Mouse (Mus musculus): ENCODE results near the gene 1110025L11Rik. TPM values are rescaled to one million over a fixed set of nuclear protein-coding genes. Genes with fewer than 3 reads are reported as not detected.
"Not testable (repeated sequence)": the region's sequence is repeated elsewhere in the genome, so short reads cannot be mapped to it uniquely, and the experiment has no call there.

1110025L11Rik gene
- polyA plus RNA-seq (2015; fragmentation: Nextera tagmentation; extraction: Ambion mirVana): not detected in 2 replicates

DNA sequence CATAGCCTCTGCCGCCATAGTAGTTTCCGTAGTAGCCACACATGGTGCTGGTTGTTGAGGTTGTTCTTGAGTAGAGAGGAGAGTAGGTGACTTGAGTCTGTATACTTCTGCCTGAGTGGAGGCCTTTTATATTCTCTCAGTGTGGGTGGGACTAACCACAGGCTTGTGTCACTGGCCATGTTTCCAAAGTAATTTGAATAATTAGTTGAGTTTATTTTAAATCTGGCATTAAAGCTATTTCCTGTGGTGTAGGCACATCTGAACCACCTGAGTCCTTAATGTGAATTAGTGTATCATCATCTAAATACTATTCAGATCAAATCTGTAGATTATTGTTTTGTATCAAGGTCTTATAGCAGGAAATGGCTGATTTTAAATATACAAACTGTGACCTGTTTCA is at the start of gene 1110025L11Rik:
Gene 1110025L11Rik, minus strand, starts transcription at position 101 of the 400 bp plus-strand sequence.
- not testable (repeated sequence) for H3K4me1 ChIP-seq (replicated peaks; ENCODE audit: insufficient read depth, low read length); DNase-seq (ENCODE audit: low spot score); H3K36me3 ChIP-seq (ENCODE audit: insufficient read depth, low read length); H3K9me3 ChIP-seq (replicated peaks; ENCODE audit: low read length); H3K27ac ChIP-seq; H3K4me2 ChIP-seq (ENCODE audit: low read length); ATAC-seq (replicated peaks; ENCODE audit: low FRiP score, low read depth); H3K9ac ChIP-seq (ENCODE audit: low read depth, low read length); H3K4me3 ChIP-seq (replicated peaks; ENCODE audit: low read depth, low read length); H3K27me3 ChIP-seq (ENCODE audit: insufficient read depth, low read length)
- no CpG with 5 or more reads among the region's 2 CpGs for WGBS

DNA sequence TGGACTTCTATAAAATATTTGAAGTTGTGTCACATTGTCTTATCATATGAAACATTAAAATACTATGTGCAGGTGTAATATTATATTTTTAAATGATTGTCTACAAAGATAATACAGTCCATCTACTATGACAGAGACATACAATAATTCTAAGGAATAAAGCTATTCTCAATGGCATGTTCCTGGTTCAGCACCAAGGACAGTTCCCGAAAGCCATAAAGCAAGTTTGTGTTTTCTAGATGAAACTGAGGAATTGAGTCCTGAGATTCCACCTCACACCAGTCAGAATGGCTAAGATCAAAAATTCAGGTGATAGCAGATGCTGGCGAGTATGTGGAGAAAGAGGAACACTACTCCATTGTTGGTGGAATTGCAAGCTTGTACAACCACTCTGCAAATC is 7.2 kb upstream of the 1110025L11Rik start:
- H3K27ac ChIP-seq; H3K9me3 ChIP-seq (replicated peaks; ENCODE audit: low read length); H3K9ac ChIP-seq (ENCODE audit: low read depth, low read length); H3K4me2 ChIP-seq (ENCODE audit: low read length); ATAC-seq (replicated peaks; ENCODE audit: low FRiP score, low read depth); H3K4me1 ChIP-seq (replicated peaks; ENCODE audit: insufficient read depth, low read length); H3K4me3 ChIP-seq (replicated peaks; ENCODE audit: low read depth, low read length); H3K27me3 ChIP-seq (ENCODE audit: insufficient read depth, low read length); H3K36me3 ChIP-seq (ENCODE audit: insufficient read depth, low read length): not testable (repeated sequence)
- peak; percentile 54 for DNase-seq (ENCODE audit: low spot score)
- 76% methylated on average over 2 of the region's 2 CpGs for WGBS

DNA sequence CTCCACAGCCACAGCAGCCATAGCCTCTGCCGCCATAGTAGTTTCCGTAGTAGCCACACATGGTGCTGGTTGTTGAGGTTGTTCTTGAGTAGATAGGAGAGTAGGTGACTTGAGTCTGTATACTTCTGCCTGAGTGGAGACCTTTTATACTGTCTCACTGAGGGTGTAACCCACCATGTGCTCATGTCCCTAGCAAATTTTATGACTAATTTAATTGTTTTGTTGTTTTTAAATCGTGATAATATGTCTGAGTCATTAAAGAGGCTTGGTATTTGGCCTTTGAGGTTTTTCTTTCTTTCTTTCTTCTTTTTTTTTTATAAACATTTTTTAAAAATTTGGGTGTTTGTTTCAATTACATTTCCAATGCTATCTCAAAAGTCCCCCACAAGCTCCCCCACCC is 16.0 kb downstream of the 1110025L11Rik start, which contains the start of gene Krtap6-5:
Gene Krtap6-5, minus strand, starts transcription at position 101 of the 400 bp plus-strand sequence.
- ATAC-seq (replicated peaks; ENCODE audit: low FRiP score, low read depth) (no peak), DNase-seq (ENCODE audit: low spot score) (no peak)
- Histone ChIP-seq H3K27ac (no peak within 1 kb of the TSS), H3K4me1 (replicated peaks; ENCODE audit: insufficient read depth, low read length) (no peaks in the 10 kb centered on the region), H3K36me3 (ENCODE audit: insufficient read depth, low read length) (no peaks in the 10 kb centered on the region), H3K9me3 (replicated peaks; ENCODE audit: low read length) (no peaks in the 10 kb centered on the region), H3K9ac (ENCODE audit: low read depth, low read length) (no peak within 1 kb of the TSS), H3K4me3 (replicated peaks; ENCODE audit: low read depth, low read length) (no peak within 1 kb of the TSS), H3K27me3 (ENCODE audit: insufficient read depth, low read length) (no peaks in the 10 kb centered on the region), H3K4me2 (ENCODE audit: low read length) (no peak within 1 kb of the TSS)
- 72% methylated on average over 3 of the region's 3 CpGs for WGBS
- TF ChIP-seq CTCF (IDR thresholded peaks at IDR 0.05; ENCODE audit: low read depth): no peak

- H3K27ac ChIP-seq; H3K36me3 ChIP-seq (ENCODE audit: insufficient read depth, low read length); H3K27me3 ChIP-seq (ENCODE audit: insufficient read depth, low read length); H3K4me2 ChIP-seq (ENCODE audit: low read length); H3K4me3 ChIP-seq (replicated peaks; ENCODE audit: low read depth, low read length); H3K9me3 ChIP-seq (replicated peaks; ENCODE audit: low read length); H3K4me1 ChIP-seq (replicated peaks; ENCODE audit: insufficient read depth, low read length); ATAC-seq (replicated peaks; ENCODE audit: low FRiP score, low read depth); H3K9ac ChIP-seq (ENCODE audit: low read depth, low read length); DNase-seq (ENCODE audit: low spot score): not testable (repeated sequence)
- 90% methylated on average over 2 of the region's 4 CpGs for WGBS
Observed at GRCm38 (mm10) chr16:89041372-89041771, 22.4 kb downstream of the 1110025L11Rik start, which contains the start of gene Gm10228. Gene Gm10228 (minus strand): TSS chr16:89041472.

GRCm38 (mm10) chr16:89031399-89031798 is 32.4 kb downstream of the 1110025L11Rik start, which contains the start of gene Krtap6-1:
Gene Krtap6-1 (plus strand): TSS chr16:89031699.
- H3K36me3 ChIP-seq (ENCODE audit: insufficient read depth, low read length); H3K4me2 ChIP-seq (ENCODE audit: low read length); H3K9me3 ChIP-seq (replicated peaks; ENCODE audit: low read length); H3K27me3 ChIP-seq (ENCODE audit: insufficient read depth, low read length); H3K4me3 ChIP-seq (replicated peaks; ENCODE audit: low read depth, low read length); ATAC-seq (replicated peaks; ENCODE audit: low FRiP score, low read depth); H3K27ac ChIP-seq; DNase-seq (ENCODE audit: low spot score); H3K4me1 ChIP-seq (replicated peaks; ENCODE audit: insufficient read depth, low read length); H3K9ac ChIP-seq (ENCODE audit: low read depth, low read length): not testable (repeated sequence)
- 91% methylated on average over 3 of the region's 3 CpGs for WGBS

GRCm38 (mm10) chr16:89014984-89015383 is 48.8 kb downstream of the 1110025L11Rik start, which contains the start of gene Gm10229:
Gene Gm10229 (plus strand): TSS chr16:89015284.
- 90% methylated on average over 1 of the region's 3 CpGs for WGBS
- not testable (repeated sequence) for H3K4me2 ChIP-seq (ENCODE audit: low read length); H3K27ac ChIP-seq; DNase-seq (ENCODE audit: low spot score); H3K9ac ChIP-seq (ENCODE audit: low read depth, low read length); ATAC-seq (replicated peaks; ENCODE audit: low FRiP score, low read depth); H3K9me3 ChIP-seq (replicated peaks; ENCODE audit: low read length); H3K27me3 ChIP-seq (ENCODE audit: insufficient read depth, low read length); H3K4me1 ChIP-seq (replicated peaks; ENCODE audit: insufficient read depth, low read length); H3K4me3 ChIP-seq (replicated peaks; ENCODE audit: low read depth, low read length); H3K36me3 ChIP-seq (ENCODE audit: insufficient read depth, low read length)

GRCm38 (mm10) chr16:89013973-89014372 is 49.8 kb downstream of the 1110025L11Rik start:
- DNase-seq (ENCODE audit: low spot score): no peak
- Histone ChIP-seq H3K4me2 (ENCODE audit: low read length) (no peak overlapping the region), H3K9ac (ENCODE audit: low read depth, low read length) (no peak overlapping the region), H3K9me3 (replicated peaks; ENCODE audit: low read length) (no peaks in the 10 kb centered on the region), H3K4me3 (replicated peaks; ENCODE audit: low read depth, low read length) (no peak overlapping the region), H3K27ac (no peak overlapping the region), H3K36me3 (ENCODE audit: insufficient read depth, low read length) (no peaks in the 10 kb centered on the region), H3K4me1 (replicated peaks; ENCODE audit: insufficient read depth, low read length) (no peaks in the 10 kb centered on the region), H3K27me3 (ENCODE audit: insufficient read depth, low read length) (no peaks in the 10 kb centered on the region)
- 95% methylated on average over 3 of the region's 3 CpGs for WGBS
- ATAC-seq (replicated peaks; ENCODE audit: low FRiP score, low read depth): no peak
- TF ChIP-seq CTCF (IDR thresholded peaks at IDR 0.05; ENCODE audit: low read depth): no peak

Other genes starting within 250 kb of the 1110025L11Rik start
- not detected in 2 replicates for gene Krtap15, start 243.8 kb downstream of the 1110025L11Rik start, polyA plus RNA-seq (2015; fragmentation: Nextera tagmentation; extraction: Ambion mirVana)
- gene Krtap14, start 237.9 kb downstream of the 1110025L11Rik start, polyA plus RNA-seq (2015; fragmentation: Nextera tagmentation; extraction: Ambion mirVana): not detected in 2 replicates
- not detected in 2 replicates for gene Krtap19-1, start 194.6 kb downstream of the 1110025L11Rik start, polyA plus RNA-seq (2015; fragmentation: Nextera tagmentation; extraction: Ambion mirVana)
- gene Krtap19-2, start 189.7 kb downstream of the 1110025L11Rik start, polyA plus RNA-seq (2015; fragmentation: Nextera tagmentation; extraction: Ambion mirVana): not detected in 2 replicates
- gene Krtap19-3, start 186.0 kb downstream of the 1110025L11Rik start, polyA plus RNA-seq (2015; fragmentation: Nextera tagmentation; extraction: Ambion mirVana): not detected in 2 replicates
- not detected in 2 replicates for gene Krtap19-4, start 178.9 kb downstream of the 1110025L11Rik start, polyA plus RNA-seq (2015; fragmentation: Nextera tagmentation; extraction: Ambion mirVana)
- gene Krtap19-5, start 167.5 kb downstream of the 1110025L11Rik start, polyA plus RNA-seq (2015; fragmentation: Nextera tagmentation; extraction: Ambion mirVana): not detected in 2 replicates
- gene Krtap19-9b, start 131.7 kb downstream of the 1110025L11Rik start, polyA plus RNA-seq (2015; fragmentation: Nextera tagmentation; extraction: Ambion mirVana): not detected in 2 replicates
- gene Krtap16-3, start 101.1 kb downstream of the 1110025L11Rik start, polyA plus RNA-seq (2015; fragmentation: Nextera tagmentation; extraction: Ambion mirVana): not detected in 2 replicates
- gene Krtap22-2, start 53.2 kb downstream of the 1110025L11Rik start, polyA plus RNA-seq (2015; fragmentation: Nextera tagmentation; extraction: Ambion mirVana): not detected in 2 replicates
- gene Gm10229, start 48.7 kb downstream of the 1110025L11Rik start, polyA plus RNA-seq (2015; fragmentation: Nextera tagmentation; extraction: Ambion mirVana): not detected in 2 replicates
- not detected in 2 replicates for gene Krtap6-1, start 32.3 kb downstream of the 1110025L11Rik start, polyA plus RNA-seq (2015; fragmentation: Nextera tagmentation; extraction: Ambion mirVana)
- gene Gm10228, start 22.5 kb downstream of the 1110025L11Rik start, polyA plus RNA-seq (2015; fragmentation: Nextera tagmentation; extraction: Ambion mirVana): not detected in 2 replicates
- not detected in 2 replicates for gene Krtap6-5, start 16.1 kb downstream of the 1110025L11Rik start, polyA plus RNA-seq (2015; fragmentation: Nextera tagmentation; extraction: Ambion mirVana)
- not detected in 2 replicates for gene Krtap6-3, start 20.0 kb upstream of the 1110025L11Rik start, polyA plus RNA-seq (2015; fragmentation: Nextera tagmentation; extraction: Ambion mirVana)
- gene Gm6358, start 76.8 kb upstream of the 1110025L11Rik start, polyA plus RNA-seq (2015; fragmentation: Nextera tagmentation; extraction: Ambion mirVana): not detected in 2 replicates
- not detected in 2 replicates for gene Gm10061, start 87.1 kb upstream of the 1110025L11Rik start, polyA plus RNA-seq (2015; fragmentation: Nextera tagmentation; extraction: Ambion mirVana)
- not detected in 2 replicates for gene Gm9789, start 94.0 kb upstream of the 1110025L11Rik start, polyA plus RNA-seq (2015; fragmentation: Nextera tagmentation; extraction: Ambion mirVana)
- gene Gm7735, start 105.5 kb upstream of the 1110025L11Rik start, polyA plus RNA-seq (2015; fragmentation: Nextera tagmentation; extraction: Ambion mirVana): not detected in 2 replicates
- not detected in 2 replicates for gene 1110057P08Rik, start 110.7 kb upstream of the 1110025L11Rik start, polyA plus RNA-seq (2015; fragmentation: Nextera tagmentation; extraction: Ambion mirVana)
- gene Krtap20-2, start 141.9 kb upstream of the 1110025L11Rik start, polyA plus RNA-seq (2015; fragmentation: Nextera tagmentation; extraction: Ambion mirVana): not detected in 2 replicates

All from kidney, postnatal 0 days (tissue).